Mouse (Mus musculus) heart, adult 2 months (tissue): ENCODE measurements around the gene Elk4.

Experiments used
- CTCF ChIP-seq: fragments of 200-600 bp; IDR thresholded peaks from 2 replicates; pipeline ENCODE4 v1.8.1; 2022; ENCODE audit warnings: antibody characterized with exemption, mild to moderate bottlenecking, moderate library complexity
- POLR2A ChIP-seq: fragments of 200-500 bp; IDR thresholded peaks from 2 replicates; pipeline ENCODE4 v1.6.1; 2011; ENCODE audit warnings: mild to moderate bottlenecking, low read depth, low read length, control low read depth; ENCODE audit not compliant: insufficient read depth

GRCm38 (mm10) chr1:132006721-132007120, 686 bp upstream of the Elk4 start:
- TF ChIP-seq CTCF (no peak), POLR2A (no peak)
